Mouse (Mus musculus) erythroblast, adult 5-6 weeks (primary cell): ENCODE data around the gene Brsk2. TPM values are rescaled to one million over a fixed set of nuclear protein-coding genes. Genes with fewer than 3 reads are reported as not detected.

Experiments used
- ATAC-seq: replicated peaks from 2 replicates; pipeline ENCODE4 v1.8.0; 2016; ENCODE audit warnings: moderate number of reproducible peaks, mild to moderate bottlenecking, moderate TSS enrichment, inconsistent platforms; ENCODE audit not compliant: poor library complexity, low FRiP score, severe bottlenecking
- total RNA-seq, 2 experiments: library from RNA; stranded (forward) in 1 of 2; stranded (reverse) in 1 of 2; fragments of 150-400 nt in 1 of 2; fragments of 200-764, 138-1000 nt in 1 of 2; gene quantifications; 2 replicates each; pipeline versions ENCODE4 v1.2.3 to v1.2.4; 2015 to 2017; ENCODE audit warnings: low replicate concordance in 2 of 2

The Brsk2 gene
- total RNA-seq, 2 experiments from 2014 or later = not detected

GRCm38 (mm10) chr7:141953616-141954015 is 4.1 kb downstream of the Brsk2 start:
- no peak for ATAC-seq

DNA sequence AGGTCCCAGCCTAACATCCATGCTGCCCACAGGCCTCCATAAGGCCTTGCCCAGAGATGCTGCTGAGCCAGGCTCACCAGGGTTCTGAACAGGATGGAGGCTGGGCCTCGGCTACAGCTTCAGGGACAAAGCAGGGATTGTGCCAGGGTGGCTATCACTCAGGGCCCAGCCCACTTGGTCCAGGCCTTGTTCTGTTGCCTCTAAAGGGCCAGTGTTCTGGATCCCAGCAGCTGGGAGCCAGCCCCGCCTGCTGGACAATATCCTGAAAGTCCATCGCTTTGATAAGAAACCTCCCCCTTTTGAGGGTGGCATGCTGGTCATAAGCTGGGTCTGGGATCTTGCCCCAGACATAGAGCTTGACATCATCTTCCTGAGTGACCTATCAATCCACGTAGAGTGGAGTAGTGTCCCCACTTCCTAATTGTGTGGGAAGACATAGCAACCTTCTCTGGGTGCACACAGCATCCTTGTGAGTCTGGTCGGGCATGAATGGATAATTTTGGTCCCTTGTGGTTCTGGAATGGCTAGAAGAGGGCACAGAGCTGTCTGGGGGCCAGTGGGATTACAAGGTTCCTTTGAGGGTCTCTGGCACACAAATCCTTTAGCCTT is 6.1 kb downstream of the Brsk2 start:
- no peak for ATAC-seq

GRCm38 (mm10) chr7:141956174-141956566 is 6.6 kb downstream of the Brsk2 start:
- ATAC-seq = no peak

- ATAC-seq = no peak
Measured at GRCm38 (mm10) chr7:141957524-141958051, 8.0 kb downstream of the Brsk2 start.

GRCm38 (mm10) chr7:141958211-141958610 is 8.7 kb downstream of the Brsk2 start:
- no peak for ATAC-seq

DNA sequence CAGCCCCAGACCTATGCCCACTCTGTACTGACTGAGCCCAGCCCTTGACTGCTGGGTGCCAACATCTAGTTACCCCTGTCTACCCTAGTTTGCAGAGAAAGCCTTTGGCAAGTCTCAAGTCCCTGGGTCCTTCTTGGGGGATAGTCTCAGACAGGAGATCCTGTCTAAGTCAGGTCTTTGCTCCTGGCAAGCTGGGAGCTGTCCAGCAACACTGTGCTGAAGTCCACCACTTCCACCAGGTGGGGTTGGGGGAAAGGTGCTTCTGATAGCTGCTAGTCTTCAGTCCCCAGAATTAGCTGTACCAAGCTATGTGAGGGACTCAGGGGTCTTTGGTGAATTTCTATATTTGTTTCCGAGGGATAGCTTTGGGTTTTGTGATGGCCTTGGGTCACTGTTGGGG is 9.6 kb downstream of the Brsk2 start:
- ATAC-seq = no peak

GRCm38 (mm10) chr7:141960926-141961325 is 11.4 kb downstream of the Brsk2 start:
- ATAC-seq = no peak

- ATAC-seq = no peak
Measured at GRCm38 (mm10) chr7:141961491-141961890, 11.9 kb downstream of the Brsk2 start.

GRCm38 (mm10) chr7:141962521-141962920 is 13.0 kb downstream of the Brsk2 start:
- no peak for ATAC-seq

DNA sequence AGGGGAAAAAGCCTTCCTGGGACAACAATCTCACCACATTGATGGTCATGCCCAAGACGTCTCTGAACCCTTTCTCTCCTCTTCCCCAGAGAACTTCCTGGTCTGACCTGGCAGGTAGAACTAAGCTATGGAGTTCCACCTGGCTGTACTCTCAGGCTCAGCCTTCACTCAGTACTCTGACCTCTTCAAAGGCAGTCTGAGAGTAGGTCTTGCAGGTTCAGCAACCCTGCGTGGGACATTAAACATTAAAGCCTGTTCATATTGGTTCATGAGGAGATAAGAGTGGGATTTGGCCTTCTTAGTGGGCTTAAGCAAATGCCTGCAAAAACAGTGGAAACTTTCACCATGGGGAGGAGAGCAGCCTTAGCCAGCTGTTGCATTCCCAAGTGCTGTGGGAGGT is 16.7 kb downstream of the Brsk2 start:
- ATAC-seq = no peak

GRCm38 (mm10) chr7:141972831-141973619 is 23.5 kb downstream of the Brsk2 start:
- ATAC-seq = no peak

DNA sequence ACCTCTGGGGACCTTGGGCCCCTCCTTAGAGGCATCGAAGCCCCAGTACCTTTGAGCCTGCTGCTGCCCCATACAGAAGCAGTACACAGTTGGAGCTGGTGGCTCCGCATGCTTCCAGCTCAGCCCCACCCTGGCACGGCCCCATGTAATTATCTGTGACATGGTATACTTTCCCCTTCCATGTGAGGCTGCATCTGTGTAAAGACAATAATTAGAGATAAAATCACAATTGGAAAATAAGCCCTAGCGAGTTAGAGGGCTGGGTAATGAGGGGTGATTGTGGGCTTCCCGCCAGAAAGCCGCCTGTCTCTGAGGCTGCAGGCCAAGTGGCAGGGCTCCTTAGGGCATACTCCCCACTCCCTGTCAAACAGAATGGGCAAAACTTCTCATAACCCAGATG is 28.5 kb downstream of the Brsk2 start:
- no peak for ATAC-seq

DNA sequence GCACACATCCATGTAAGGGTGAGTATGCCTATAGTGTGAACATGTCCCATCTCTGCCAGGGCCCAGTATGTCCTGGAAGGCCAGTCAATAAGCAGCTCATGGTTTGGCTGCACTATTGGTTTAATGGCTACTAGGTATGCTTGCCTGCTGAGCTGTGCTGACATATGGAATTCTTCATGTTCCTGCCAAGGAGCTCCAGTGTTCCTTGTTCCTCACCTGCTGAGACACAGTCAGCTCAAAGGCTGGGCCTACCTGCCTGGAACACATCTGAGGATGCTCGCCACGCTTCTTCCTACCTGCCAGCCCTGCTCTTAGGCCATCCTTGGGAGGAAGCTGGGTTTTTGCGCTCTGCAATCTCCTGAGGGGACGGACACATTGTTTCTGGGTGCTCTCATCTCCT is 29.7 kb downstream of the Brsk2 start:
- ATAC-seq = no peak

DNA sequence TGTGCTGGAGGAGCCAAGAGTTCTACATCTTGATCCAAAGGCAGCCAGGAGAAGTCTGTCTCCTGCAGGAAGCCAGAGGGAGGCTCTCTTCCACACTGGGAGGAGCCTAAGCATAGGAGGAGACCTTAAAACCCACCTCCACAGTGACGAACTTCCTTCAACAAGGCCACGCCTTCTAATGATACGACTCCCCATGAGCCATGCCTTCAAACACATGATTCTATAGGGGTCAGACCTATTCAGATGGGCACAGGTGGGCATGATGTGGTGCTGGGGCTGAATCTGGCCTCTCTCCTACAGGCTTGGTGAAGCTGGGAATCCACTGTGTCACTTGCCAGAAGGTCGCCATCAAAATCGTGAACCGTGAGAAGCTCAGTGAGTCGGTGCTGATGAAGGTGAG is 31.7 kb downstream of the Brsk2 start:
- no peak for ATAC-seq

- no peak for ATAC-seq
Measured at GRCm38 (mm10) chr7:141988314-141988806, 38.8 kb downstream of the Brsk2 start.

DNA sequence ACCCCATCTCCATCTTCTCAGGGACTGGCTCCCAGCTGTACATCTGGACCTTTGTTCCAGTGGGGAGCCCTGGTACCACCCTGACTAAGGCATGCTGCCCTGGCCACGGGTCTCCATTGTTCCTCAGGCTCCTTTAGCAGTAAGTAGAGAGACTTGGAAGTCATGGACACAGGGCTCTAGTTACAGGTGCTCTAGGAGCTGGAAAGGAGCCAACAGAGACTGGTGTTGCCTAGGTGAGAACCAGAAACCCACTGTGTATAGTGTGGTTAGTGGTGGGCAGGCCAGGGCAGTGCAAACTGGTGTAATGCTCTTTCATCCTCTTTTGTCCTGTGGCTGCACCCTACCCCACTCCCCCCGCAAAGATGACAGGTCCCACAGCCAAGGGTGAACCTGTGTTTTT is 41.6 kb downstream of the Brsk2 start:
- ATAC-seq = no peak

DNA sequence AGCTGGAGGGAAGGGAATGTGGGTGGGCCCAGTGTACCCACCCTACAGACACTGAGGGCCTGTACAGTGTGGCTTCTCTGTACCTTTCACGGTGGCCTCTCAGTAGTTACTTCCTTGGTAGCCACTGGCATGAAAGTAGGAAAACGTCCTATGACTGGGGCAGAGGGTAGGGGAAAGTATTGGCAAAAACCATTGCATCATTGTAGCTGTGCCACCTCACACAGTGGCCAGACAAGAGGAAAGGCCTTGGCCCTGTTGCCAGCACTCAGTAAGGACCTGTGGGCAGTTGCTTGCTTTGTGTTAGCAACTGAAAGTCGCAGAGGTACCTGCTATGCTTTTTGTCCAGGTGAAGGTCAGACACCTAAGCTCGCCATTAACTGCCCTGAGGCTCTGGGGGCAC is 44.6 kb downstream of the Brsk2 start:
- no peak for ATAC-seq

- no peak for ATAC-seq
Measured at GRCm38 (mm10) chr7:142000661-142001060, 51.1 kb downstream of the Brsk2 start.

DNA sequence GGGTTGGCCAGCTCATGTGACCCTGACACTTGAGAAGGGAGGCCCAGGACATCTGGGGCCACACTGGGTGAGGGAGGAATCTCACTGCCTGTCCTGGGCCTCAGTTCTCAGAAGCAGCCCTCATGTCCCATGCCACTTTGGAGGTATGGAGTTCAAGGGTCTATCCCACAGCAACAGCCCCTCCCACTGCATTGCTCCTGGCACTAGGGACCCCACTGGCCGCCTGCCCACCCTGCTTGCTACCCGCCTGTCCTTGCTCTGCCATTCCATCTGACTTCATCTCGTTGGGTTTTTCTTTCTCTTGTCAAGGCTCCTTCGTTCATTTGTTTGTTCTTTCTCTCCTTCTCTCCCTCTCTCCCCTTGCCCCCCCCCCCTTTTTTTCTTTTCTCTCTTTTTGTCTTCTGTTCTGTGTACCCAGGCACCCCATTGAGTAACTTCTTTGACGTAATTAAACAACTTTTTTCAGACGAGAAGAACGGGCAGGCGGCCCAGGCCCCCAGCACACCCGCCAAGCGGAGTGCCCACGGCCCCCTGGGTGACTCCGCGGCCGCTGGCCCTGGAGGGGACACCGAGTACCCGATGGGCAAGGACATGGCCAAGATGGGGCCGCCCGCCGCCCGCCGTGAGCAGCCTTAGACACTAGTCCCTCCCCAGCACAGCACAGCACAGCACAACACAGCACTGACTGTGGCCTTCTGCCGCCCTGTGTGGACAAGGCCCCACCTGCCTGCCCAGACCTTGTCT is 52.2 kb downstream of the Brsk2 start:
- ATAC-seq = no peak

DNA sequence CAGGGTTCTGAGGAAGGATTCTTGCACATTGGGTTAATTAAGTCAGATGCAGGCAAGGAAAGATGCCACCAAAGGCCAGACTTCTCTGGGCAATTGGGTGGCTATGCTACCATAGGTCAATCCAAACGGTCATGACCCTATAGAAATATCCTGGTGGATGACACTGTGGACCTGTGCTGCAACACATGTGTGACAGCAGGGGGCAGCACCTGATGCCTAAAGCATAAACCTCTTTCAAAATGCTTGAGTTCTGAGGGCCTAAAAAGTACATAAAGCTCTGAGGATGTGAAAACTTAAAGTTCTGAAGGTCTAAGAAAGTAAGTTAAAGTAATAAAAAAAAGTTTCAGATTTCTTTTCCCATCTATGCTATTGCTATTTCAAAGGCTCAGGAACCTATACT is 67.0 kb downstream of the Brsk2 start:
- peak; percentile 60 for ATAC-seq

GRCm38 (mm10) chr7:142019699-142020098 is 70.1 kb downstream of the Brsk2 start:
- peak; percentile 65 for ATAC-seq
